Mouse (Mus musculus) left cerebral cortex, adult 2 months (tissue): ENCODE measurements around the gene Spock1. TPM values are rescaled to one million over a fixed set of nuclear protein-coding genes. Genes with fewer than 3 reads are reported as not detected.

Experiments used
- DNase-seq, 2 experiments: peaks; one replicate each; pipeline ENCODE4 v3.0.0; 2021 to 2022; ENCODE audit warnings: low spot score in 2 of 2, mixed read lengths in 1 of 2; ENCODE audit errors: extremely low spot score in 1 of 2
- H3K27ac ChIP-seq: fragments of 200-600 bp; 2 replicates; pipeline ENCODE4 v1.8.1; 2022
- H3K4me3 ChIP-seq: fragments of 200-600 bp; 2 replicates; pipeline ENCODE4 v1.8.1; 2022
- CTCF ChIP-seq: fragments of 200-600 bp; IDR thresholded peaks from 2 replicates; pipeline ENCODE4 v1.8.1; 2022; ENCODE audit warnings: antibody characterized with exemption, mild to moderate bottlenecking, moderate library complexity
- intact Hi-C: fragments of 180-260 bp; cut with DNase I; formaldehyde crosslinking; loops from one replicate; pipeline ENCODE4 v1.15.1; 2025
- total RNA-seq, 2 experiments: library from RNA; stranded (reverse); gene quantifications; 2 replicates each; pipeline ENCODE4 v1.2.3; 2021

Gene Spock1
- total RNA-seq, 2 experiments from 2014 or later = 276 to 279 TPM

DNA sequence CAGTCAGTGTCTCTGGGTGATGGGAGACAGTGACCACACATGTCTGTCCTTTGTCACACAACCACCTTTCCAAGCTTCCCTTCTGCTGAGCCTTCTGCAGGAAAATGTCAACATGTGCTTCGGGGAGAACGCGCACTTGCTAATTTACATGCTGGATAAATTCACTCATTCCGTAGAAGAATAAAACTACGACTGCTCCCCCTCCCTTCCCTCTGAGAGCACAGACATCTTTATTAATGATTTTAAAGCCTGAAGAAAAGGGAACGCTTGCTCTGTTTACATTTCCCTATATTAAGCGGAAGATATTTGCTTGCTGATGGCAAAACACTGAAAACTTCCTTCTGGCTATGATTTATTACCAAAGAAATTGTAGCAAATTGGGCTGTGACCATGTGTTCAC lies 77.2 kb downstream of the Spock1 start:
- DNase-seq = no peak
- Histone ChIP-seq H3K4me3 (no peak overlapping the region), H3K27ac (no peak overlapping the region)
- TF ChIP-seq CTCF = no peak
- intact Hi-C loops = no loop called here

DNA sequence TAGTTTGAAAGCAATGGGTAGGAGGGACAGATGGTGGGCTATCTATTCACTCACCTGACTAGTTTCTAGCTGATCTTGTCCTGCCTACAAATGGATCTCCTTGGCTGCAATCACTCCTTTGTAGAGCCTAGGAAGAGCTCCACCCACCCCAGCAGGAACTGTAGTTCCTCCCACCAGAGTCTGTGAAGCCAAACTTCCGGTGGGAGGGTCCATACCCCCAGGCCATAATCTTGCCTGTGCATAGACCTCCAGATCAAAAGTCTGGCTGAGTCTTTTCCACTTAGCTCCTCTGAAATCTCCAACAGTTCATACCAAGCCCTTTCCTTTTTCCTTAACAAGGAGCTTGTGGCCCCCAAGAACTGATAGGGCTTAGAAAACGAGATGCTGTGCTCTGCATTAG lies 78.0 kb downstream of the Spock1 start:
- H3K4me3 ChIP-seq = no peak overlapping the region
- intact Hi-C loops = no loop called here
- H3K27ac ChIP-seq = no peak overlapping the region
- no peak for DNase-seq
- TF ChIP-seq CTCF = no peak

DNA sequence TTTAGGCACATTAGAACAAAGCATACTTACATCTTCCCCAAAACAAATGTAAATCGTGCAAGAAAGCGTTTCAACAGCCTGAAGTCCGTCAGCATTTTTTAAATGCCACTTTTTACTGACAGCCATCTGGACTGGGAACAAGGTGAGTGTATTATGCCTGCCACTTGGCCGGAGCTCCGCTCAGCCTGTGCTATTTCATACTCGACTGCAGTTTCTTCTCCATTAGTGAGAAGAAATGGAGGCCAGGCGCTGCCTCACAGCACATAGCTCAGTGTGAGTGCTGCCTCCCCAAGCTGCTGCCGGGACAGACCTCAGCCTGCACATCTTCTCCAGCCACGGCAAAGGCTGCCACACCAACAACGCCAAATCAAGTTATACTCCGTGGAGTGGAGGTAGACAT lies 91.9 kb downstream of the Spock1 start:
- TF ChIP-seq CTCF = no peak
- no peak overlapping the region for H3K27ac ChIP-seq

DNA sequence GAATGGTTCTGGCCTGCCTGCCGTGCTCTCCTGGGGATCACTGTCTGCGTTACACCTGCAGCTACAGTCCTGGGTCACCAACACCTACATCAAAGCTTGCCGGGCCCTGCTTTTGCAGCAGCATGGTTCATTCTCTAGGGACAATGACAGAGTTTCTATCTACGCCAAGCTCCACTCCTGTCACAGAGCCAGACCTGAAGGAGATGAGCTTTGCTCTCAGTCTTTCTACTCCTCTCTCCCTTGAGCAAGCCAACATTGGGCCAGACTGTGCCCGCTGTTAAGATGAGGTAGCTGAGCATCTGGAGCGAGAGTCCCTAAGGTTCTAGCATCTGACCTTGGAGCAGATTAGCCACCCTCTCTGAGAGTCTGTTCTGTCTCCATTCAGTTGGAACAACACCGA lies 95.5 kb downstream of the Spock1 start:
- Histone ChIP-seq H3K4me3 (no peak overlapping the region), H3K27ac (no peak overlapping the region)
- no peak for DNase-seq
- intact Hi-C loops = no loop called here
- no peak for TF ChIP-seq CTCF

More for the DNA sequence above, 91.9 kb downstream of the Spock1 start:
- intact Hi-C loops = no loop called here
- DNase-seq = no peak
- H3K4me3 ChIP-seq = no peak overlapping the region

DNA sequence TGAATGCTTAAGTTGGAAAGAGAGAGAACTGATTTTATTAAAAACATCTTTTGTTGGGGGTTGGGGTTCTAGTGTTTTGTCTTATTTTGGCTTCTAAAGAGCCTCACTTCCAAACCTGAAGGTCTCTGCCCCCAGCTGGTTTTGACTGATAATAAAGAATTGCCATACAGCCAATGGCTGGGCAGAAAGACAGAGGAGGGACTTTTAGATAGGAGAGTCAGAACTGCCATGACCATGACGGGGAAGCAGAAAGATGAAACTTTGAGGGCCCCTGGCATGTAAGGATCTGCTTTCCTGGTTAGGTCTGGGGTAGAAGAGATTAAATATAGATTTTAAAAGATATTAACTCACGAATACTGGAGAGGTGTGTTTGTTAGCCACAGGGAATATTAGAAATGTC lies 96.9 kb downstream of the Spock1 start:
- Histone ChIP-seq H3K27ac (no peak overlapping the region), H3K4me3 (no peak overlapping the region)
- intact Hi-C loops = no loop called here
- DNase-seq = no peak
- no peak for TF ChIP-seq CTCF

DNA sequence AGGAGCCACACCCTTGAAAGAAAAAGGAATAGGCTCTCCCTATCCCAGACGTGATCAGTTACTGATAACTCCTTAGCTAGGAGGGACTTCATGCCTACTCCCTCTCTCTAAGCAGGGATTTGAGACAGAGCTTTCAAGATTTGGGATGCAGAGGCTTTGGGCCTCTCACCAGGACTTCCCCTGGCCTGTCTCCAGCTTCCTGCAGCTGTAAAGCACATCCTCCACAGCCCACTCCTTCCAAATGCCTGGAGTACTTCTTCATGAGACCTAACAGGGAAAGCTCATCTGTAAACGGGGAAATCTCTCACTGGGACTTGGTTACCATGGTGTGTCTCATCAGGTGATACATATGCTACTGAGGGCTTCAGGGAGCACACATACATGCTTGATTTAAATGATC lies 97.3 kb downstream of the Spock1 start:
- no peak overlapping the region for H3K27ac ChIP-seq
- intact Hi-C loops = no loop called here
- no peak for TF ChIP-seq CTCF
- no peak overlapping the region for H3K4me3 ChIP-seq
- no peak for DNase-seq

DNA sequence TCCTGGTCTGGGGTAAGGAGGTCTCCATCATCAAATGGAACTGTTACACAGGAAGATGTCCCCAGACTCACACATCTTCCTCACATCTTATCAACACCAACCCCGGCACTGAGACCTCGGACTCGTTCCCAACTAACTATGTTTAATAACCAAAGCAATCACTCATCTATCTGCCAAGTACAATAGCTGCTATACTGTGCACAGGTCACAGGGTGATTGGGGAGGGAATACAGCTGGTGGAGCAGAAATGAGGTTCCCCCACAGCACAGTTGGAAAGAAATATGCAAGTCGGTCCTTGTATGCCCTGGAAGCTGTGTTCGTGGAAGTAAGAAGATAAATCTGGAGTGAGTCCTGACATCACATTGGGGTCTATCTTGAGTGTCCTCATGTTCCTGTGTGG lies 98.0 kb downstream of the Spock1 start:
- H3K4me3 ChIP-seq = no peak overlapping the region
- DNase-seq = no peak
- no peak for TF ChIP-seq CTCF
- intact Hi-C loops = no loop called here
- no peak overlapping the region for H3K27ac ChIP-seq

DNA sequence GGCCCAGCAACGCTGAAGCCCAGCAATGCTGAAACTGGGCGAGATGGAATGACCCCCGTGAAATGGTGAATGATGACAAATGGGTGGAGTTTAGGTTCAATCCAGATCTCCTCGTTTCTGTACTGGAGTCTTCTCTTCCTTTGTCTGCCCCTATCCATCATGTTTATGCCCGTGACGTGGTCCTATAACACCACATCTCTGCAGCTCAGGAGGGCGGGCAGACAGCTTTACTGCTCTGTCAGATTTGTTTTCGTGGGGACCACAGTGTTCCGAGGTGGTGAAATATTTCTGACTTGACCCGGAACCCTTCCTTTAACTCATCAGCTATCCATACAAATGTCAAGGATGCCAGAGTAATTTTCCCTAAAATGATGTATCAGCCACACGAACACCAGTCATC lies 98.5 kb downstream of the Spock1 start:
- Histone ChIP-seq H3K4me3 (no peak overlapping the region), H3K27ac (no peak overlapping the region)
- no peak for TF ChIP-seq CTCF
- no peak for DNase-seq
- intact Hi-C loops = no loop called here

DNA sequence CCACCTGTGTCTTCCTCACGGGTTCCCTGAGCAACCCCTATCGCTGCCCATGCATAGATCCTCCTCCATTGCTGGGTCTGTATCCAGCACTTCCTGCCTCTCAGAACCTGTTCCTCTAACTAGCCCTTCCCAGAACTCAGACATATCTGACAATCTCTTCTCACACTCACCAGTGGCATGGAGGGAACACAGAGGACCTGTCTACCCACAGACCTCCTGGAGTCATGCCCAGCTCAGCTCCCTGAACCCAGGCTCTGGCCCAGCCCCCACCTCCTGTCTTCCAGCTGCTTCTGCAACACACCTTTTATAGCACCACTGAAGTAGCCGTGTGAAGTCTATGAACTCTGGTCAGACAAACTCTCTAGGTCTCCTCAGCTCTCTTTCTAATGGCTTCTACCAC lies 101.3 kb downstream of the Spock1 start:
- intact Hi-C loops = no loop called here
- Histone ChIP-seq H3K27ac (no peak overlapping the region), H3K4me3 (no peak overlapping the region)
- no peak for DNase-seq
- no peak for TF ChIP-seq CTCF

DNA sequence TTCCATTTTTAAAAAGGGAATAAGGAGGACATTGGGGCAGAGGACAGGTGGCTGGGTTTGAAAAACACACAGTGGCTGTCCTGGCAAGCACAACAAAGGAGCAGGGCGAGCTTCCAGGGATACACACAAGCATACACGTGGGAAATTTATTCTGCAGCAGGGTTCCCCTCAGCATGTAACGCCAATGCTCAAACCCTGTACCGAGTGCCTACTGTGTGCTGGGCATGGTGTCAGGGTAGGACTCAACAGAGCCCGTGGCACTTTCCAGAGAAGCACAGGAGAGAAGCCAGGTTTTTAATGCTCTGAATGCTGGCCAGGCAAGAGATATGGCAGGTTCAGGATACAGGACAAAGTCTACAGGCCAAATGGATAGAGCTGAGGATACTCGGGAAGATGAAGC lies 101.8 kb downstream of the Spock1 start:
- DNase-seq = no peak
- H3K4me3 ChIP-seq = no peak overlapping the region
- no peak for TF ChIP-seq CTCF
- intact Hi-C loops = no loop called here
- H3K27ac ChIP-seq = no peak overlapping the region

DNA sequence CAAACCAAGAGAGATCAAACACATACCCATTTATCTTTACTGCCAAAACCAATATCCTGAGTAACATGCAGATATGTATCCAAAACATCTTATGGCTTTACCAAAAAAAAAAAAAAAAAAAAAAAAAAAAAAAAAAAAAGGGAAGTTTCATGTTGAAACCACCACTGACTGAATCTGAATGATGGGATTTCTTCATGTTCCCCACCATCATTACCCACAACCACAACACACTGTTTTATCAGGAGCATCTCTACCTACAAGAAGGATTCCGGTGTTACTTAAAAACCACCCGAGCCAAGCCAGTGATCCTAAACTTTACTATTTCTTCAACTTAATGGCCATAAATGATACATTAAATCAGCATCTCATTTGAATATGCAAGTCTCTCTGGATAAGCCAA lies 109.5 kb downstream of the Spock1 start:
- no peak for DNase-seq
- no peak for TF ChIP-seq CTCF
- intact Hi-C loops = no loop called here
- no peak overlapping the region for H3K4me3 ChIP-seq
- no peak overlapping the region for H3K27ac ChIP-seq

DNA sequence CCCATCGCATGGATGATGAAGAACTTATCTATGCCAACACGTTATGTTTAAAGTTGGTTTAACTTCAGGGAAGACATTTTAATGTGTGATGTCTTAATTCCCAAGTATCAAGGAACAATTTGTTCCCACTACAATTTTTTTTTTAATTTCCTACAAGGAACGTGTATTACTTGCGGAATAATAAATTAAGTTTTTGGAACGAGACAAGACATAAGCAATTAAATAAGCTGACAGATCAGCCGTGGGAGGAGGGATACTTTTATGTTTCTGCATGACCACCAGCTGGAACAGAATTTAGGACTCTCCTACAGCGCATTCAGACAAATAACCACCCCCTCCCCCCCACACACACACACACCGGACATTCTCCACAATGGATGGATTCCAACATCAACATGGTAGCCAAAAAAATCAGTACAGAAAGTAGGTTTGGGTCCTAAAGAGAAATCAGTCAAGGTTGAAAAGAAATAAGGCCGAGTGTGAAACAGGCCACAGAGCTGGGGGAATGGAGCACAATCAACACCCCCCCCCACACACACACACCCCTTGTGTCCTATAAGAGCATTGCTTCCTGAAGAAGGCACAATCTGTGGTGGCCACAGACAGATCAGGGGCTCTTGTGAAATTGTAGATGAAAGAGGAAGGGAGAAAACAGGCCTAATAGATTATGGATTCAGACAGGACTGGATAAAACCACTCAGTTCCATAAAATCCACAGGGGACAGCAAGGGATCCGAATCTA lies 111.0 kb downstream of the Spock1 start:
- TF ChIP-seq CTCF = no peak
- no peak overlapping the region for H3K27ac ChIP-seq
- no peak for DNase-seq
- intact Hi-C loops = no loop called here
- no peak overlapping the region for H3K4me3 ChIP-seq

DNA sequence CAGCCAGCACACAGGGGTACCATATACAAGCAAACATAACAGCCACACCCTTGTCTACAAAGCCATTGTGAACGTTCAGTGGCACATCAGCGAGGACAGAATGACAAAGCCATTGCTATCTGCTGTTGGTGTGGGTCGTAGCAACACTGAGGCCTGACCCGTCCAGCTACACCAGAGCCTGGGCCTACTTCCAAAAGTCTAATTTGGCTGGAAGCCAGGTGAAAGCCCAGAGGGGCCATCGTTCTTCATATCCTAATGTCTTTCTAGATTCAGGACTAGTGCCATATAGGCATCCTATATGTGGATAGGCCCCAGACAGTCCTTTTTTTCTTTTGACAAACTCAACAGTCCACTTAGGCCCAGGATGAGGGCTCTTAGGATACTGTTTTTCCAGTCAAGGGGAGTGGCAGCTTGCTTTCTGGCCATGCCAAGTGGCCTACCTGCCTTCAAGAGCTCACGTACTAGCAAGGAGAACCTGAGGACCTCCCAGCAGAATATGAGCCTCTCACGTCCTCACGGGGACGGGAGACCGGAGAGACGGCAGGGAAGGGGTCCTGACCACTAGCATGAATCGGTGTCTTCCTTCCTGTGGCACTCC lies 114.4 kb downstream of the Spock1 start:
- DNase-seq = no peak
- no peak for TF ChIP-seq CTCF
- intact Hi-C loops = no loop called here
- H3K4me3 ChIP-seq = no peak overlapping the region
- no peak overlapping the region for H3K27ac ChIP-seq
